8 mouse cellular contexts compared by ENCODE assay signal in genomic region chr11:3203771-3204170, GRCm38 (mm10). TPM values are rescaled to one million over a fixed set of nuclear protein-coding genes. Genes with fewer than 3 reads are reported as not detected.
A peak's percentile ranks its signal among the peaks of the same experiment; 100 is the strongest.
DNase-seq lines count a peak whose midpoint lies in the region; ATAC-seq and TF ChIP-seq lines count a peak whose summit lies in the region.

No protein-coding gene starts in this region.

- 83% methylated on average over 2 of the region's 2 CpGs for WGBS in heart, embryonic 10.5 days
- 75% methylated on average over 2 of the region's 2 CpGs for WGBS in stomach, embryonic 14.5 days
- WGBS in stomach, postnatal 0 days, result 66% methylated on average over 2 of the region's 2 CpGs
- WGBS in limb, embryonic 13.5 days, result 86% methylated on average over 2 of the region's 2 CpGs
- 65% methylated on average over 2 of the region's 2 CpGs for WGBS in stomach, embryonic 16.5 days

- no peak overlapping the region for H3K27ac ChIP-seq in heart, embryonic 10.5 days
- H3K27ac ChIP-seq in stomach, embryonic 14.5 days (ENCODE audit: low read length), result no peak overlapping the region
- H3K27ac ChIP-seq in stomach, postnatal 0 days (replicated peaks), result no peak overlapping the region
- H3K27ac ChIP-seq in limb, embryonic 13.5 days, result no peak overlapping the region
- no peak overlapping the region for H3K27ac ChIP-seq in stomach, embryonic 16.5 days (ENCODE audit: low read length)

- no peaks in the 10 kb centered on the region for H3K9me3 ChIP-seq in heart, embryonic 10.5 days
- no peaks in the 10 kb centered on the region for H3K9me3 ChIP-seq in stomach, embryonic 14.5 days (ENCODE audit: control insufficient read depth, low read depth, low read length)
- no peaks in the 10 kb centered on the region for H3K9me3 ChIP-seq in stomach, postnatal 0 days (ENCODE audit: control insufficient read depth, low read length)
- H3K9me3 ChIP-seq in limb, embryonic 13.5 days, result no peaks in the 10 kb centered on the region
- H3K9me3 ChIP-seq in stomach, embryonic 16.5 days (replicated peaks; ENCODE audit: control insufficient read depth, low read length), result no peaks in the 10 kb centered on the region

- no peak for ATAC-seq in stomach, embryonic 14.5 days (ENCODE audit: insufficient number of reproducible peaks, insufficient read depth, low FRiP score, low read depth)
- ATAC-seq in stomach, postnatal 0 days (ENCODE audit: low FRiP score, low TSS enrichment), result no peak
- ATAC-seq in limb, embryonic 13.5 days (ENCODE audit: low FRiP score, low read depth), result no peak
- ATAC-seq in stomach, embryonic 16.5 days (ENCODE audit: insufficient read depth, low FRiP score), result no peak
- ATAC-seq in monocyte, adult 5-6 weeks (replicated peaks; ENCODE audit: insufficient number of reproducible peaks, low FRiP score, low TSS enrichment, poor library complexity, severe bottlenecking), result no peak

- no peak overlapping the region for H3K9ac ChIP-seq in stomach, embryonic 14.5 days (replicated peaks; ENCODE audit: low read depth, low read length)
- H3K9ac ChIP-seq in stomach, postnatal 0 days (ENCODE audit: low read length), result no peak overlapping the region
- H3K9ac ChIP-seq in limb, embryonic 13.5 days, result no peak overlapping the region
- H3K9ac ChIP-seq in stomach, embryonic 16.5 days (ENCODE audit: low read length), result no peak overlapping the region

- DNase-seq in heart, embryonic 10.5 days (ENCODE audit: low spot score), result no peak
- no peak for DNase-seq in heart, postnatal 36 days
- no peak for DNase-seq in stomach, postnatal 0 days (ENCODE audit: low spot score)
- no peak for DNase-seq in testis, postnatal 10 days (ENCODE audit: low spot score)

- peaks cover 32% of the 10 kb centered on the region for H3K36me3 ChIP-seq in heart, embryonic 10.5 days
- peaks cover 17% of the 10 kb centered on the region for H3K36me3 ChIP-seq in stomach, embryonic 14.5 days (ENCODE audit: control insufficient read depth, insufficient read depth, low read length)
- 0 out of 2 replicates have a peak, but pooled peaks cover 2% of the 10 kb centered on the region for H3K36me3 ChIP-seq in stomach, postnatal 0 days (ENCODE audit: control insufficient read depth, insufficient read depth, low read length)
- peaks cover 43% of the 10 kb centered on the region for H3K36me3 ChIP-seq in limb, embryonic 13.5 days
- peaks cover 6% of the 10 kb centered on the region; the same call in 1 of the 2 replicates for H3K36me3 ChIP-seq in stomach, embryonic 16.5 days (ENCODE audit: control insufficient read depth, insufficient read depth, low read length)

- TF ChIP-seq CTCF in stomach, postnatal 0 days (IDR thresholded peaks at IDR 0.05; ENCODE audit: low read depth), result no peak

- intact Hi-C loops in heart, postnatal 36 days (cut with DNase I), result loop anchor here (2.0 kb wide), 1 partner anchor 61 kb away; no protein-coding TSS in a partner anchor

- peak overlapping the region; percentile 57 for H3K4me3 ChIP-seq in heart, embryonic 10.5 days
- 0 out of 2 replicates have a peak overlapping the region, but pooled peaks have one; percentile 33 for H3K4me3 ChIP-seq in stomach, embryonic 14.5 days (ENCODE audit: low read depth, low read length)
- no peak overlapping the region for H3K4me3 ChIP-seq in stomach, postnatal 0 days (ENCODE audit: low read depth, low read length)
- peak overlapping the region; percentile 44 for H3K4me3 ChIP-seq in limb, embryonic 13.5 days
- H3K4me3 ChIP-seq in stomach, embryonic 16.5 days (replicated peaks; ENCODE audit: low read length), result peak overlapping the region; percentile 42

- no peaks in the 10 kb centered on the region for H3K4me1 ChIP-seq in heart, embryonic 10.5 days
- no peaks in the 10 kb centered on the region for H3K4me1 ChIP-seq in stomach, embryonic 14.5 days (ENCODE audit: control insufficient read depth, insufficient read depth, low read length)
- H3K4me1 ChIP-seq in stomach, postnatal 0 days (replicated peaks; ENCODE audit: control insufficient read depth, insufficient read depth), result no peaks in the 10 kb centered on the region
- peaks cover 11% of the 10 kb centered on the region for H3K4me1 ChIP-seq in limb, embryonic 13.5 days
- no peaks in the 10 kb centered on the region for H3K4me1 ChIP-seq in stomach, embryonic 16.5 days (ENCODE audit: control insufficient read depth, insufficient read depth, low read length)

- peak overlapping the region; percentile 15; the same call in 1 of the 2 replicates for H3K4me2 ChIP-seq in stomach, embryonic 14.5 days (replicated peaks; ENCODE audit: low read depth, low read length)
- no peak overlapping the region; the same call in 1 of the 2 replicates for H3K4me2 ChIP-seq in stomach, postnatal 0 days (replicated peaks; ENCODE audit: low read depth)
- peak overlapping the region; percentile 48 for H3K4me2 ChIP-seq in limb, embryonic 13.5 days (replicated peaks)
- H3K4me2 ChIP-seq in stomach, embryonic 16.5 days (ENCODE audit: low read depth, low read length), result peak overlapping the region; percentile 29

- TF ChIP-seq EP300 in stomach, postnatal 0 days (optimal IDR thresholded peaks at IDR 0.05), result no peak

- no peaks in the 10 kb centered on the region for H3K27me3 ChIP-seq in heart, embryonic 10.5 days (ENCODE audit: insufficient read depth, poor library complexity, severe bottlenecking)
- no peaks in the 10 kb centered on the region for H3K27me3 ChIP-seq in stomach, embryonic 14.5 days (ENCODE audit: control insufficient read depth, insufficient read depth, low read length)
- H3K27me3 ChIP-seq in stomach, postnatal 0 days (ENCODE audit: control insufficient read depth, insufficient read depth, low read length), result no peaks in the 10 kb centered on the region
- H3K27me3 ChIP-seq in limb, embryonic 13.5 days, result no peaks in the 10 kb centered on the region
- H3K27me3 ChIP-seq in stomach, embryonic 16.5 days (ENCODE audit: control insufficient read depth, insufficient read depth, low read length), result no peaks in the 10 kb centered on the region

RNA-seq across cellular contexts. Expression of gene Eif4enif1, which starts 1.6 kb away (rescaled TPM):
- polyA plus RNA-seq in heart, embryonic 10.5 days (2016; fragmentation: Nextera tagmentation; extraction: Ambion mirVana), result 42.4 and 51.0 TPM in 2 replicates
- 10 to 100 TPM; 37.9 to 41.4 TPM for total RNA-seq in heart, postnatal 36 days (2021)
- 59.5 and 62.7 TPM in 2 replicates for polyA plus RNA-seq in stomach, embryonic 14.5 days (2014; fragmentation: Nextera tagmentation; extraction: Ambion mirVana)
- 15.3 and 19.8 TPM in 2 replicates for polyA plus RNA-seq in stomach, postnatal 0 days (2015; fragmentation: Nextera tagmentation; extraction: Ambion mirVana)
- polyA plus RNA-seq in limb, embryonic 13.5 days (2015; fragmentation: Nextera tagmentation; extraction: Ambion mirVana), result 62.1 and 68.8 TPM in 2 replicates
- 38.4 and 38.9 TPM in 2 replicates for polyA plus RNA-seq in stomach, embryonic 16.5 days (2015; fragmentation: Nextera tagmentation; extraction: Ambion mirVana)
- 63.9 to 84.5 TPM (median 83.3 TPM) in 3 replicates for total RNA-seq in monocyte, adult 5-6 weeks (2017)

RNA-seq across cellular contexts. Expression of gene Sfi1, which starts 10.5 kb away (rescaled TPM):
- 10.3 and 11.7 TPM in 2 replicates for polyA plus RNA-seq in heart, embryonic 10.5 days (2016; fragmentation: Nextera tagmentation; extraction: Ambion mirVana)
- total RNA-seq in heart, postnatal 36 days (2021), result 10 to 100 TPM; 17.6 to 17.8 TPM
- 12.5 and 14.6 TPM in 2 replicates for polyA plus RNA-seq in stomach, embryonic 14.5 days (2014; fragmentation: Nextera tagmentation; extraction: Ambion mirVana)
- polyA plus RNA-seq in stomach, postnatal 0 days (2015; fragmentation: Nextera tagmentation; extraction: Ambion mirVana), result 5.7 and 7.4 TPM in 2 replicates
- 16.8 and 17.3 TPM in 2 replicates for polyA plus RNA-seq in limb, embryonic 13.5 days (2015; fragmentation: Nextera tagmentation; extraction: Ambion mirVana)
- 14.6 and 15.3 TPM in 2 replicates for polyA plus RNA-seq in stomach, embryonic 16.5 days (2015; fragmentation: Nextera tagmentation; extraction: Ambion mirVana)
- 30.9 to 63.3 TPM (median 32.0 TPM) in 3 replicates for total RNA-seq in monocyte, adult 5-6 weeks (2017)
